Mouse (Mus musculus) stomach, embryonic 14.5 days (tissue): Measurements from ENCODE around the gene Six5. TPM values are rescaled to one million over a fixed set of nuclear protein-coding genes. Genes with fewer than 3 reads are reported as not detected.
"Not testable (repeated sequence)": the region's sequence is repeated elsewhere in the genome, so short reads cannot be mapped to it uniquely, and the experiment has no call there.

Experiments
- ATAC-seq: fragments of 200-750 bp; cut with Nextera tagmentation; 2 replicates; pipeline ENCODE4 v1.8.0; 2017; ENCODE audit warnings: low read depth, moderate TSS enrichment; ENCODE audit not compliant: insufficient number of reproducible peaks, insufficient read depth, low FRiP score
- H3K27ac ChIP-seq: fragments of 300-500 bp; sonication (generic); 2 replicates; pipeline ENCODE4 v1.5.1; 2014; ENCODE audit warnings: mild to moderate bottlenecking, low read length, moderate library complexity, mixed read lengths
- H3K27me3 ChIP-seq: fragments of 300-500 bp; sonication (generic); 2 replicates; pipeline ENCODE4 v1.6.1; 2014; ENCODE audit warnings: low read length, control low read depth, mixed read lengths; ENCODE audit not compliant: control insufficient read depth, insufficient read depth
- H3K36me3 ChIP-seq: fragments of 300-500 bp; sonication (generic); 2 replicates; pipeline ENCODE4 v1.6.1; 2014; ENCODE audit warnings: mild to moderate bottlenecking, control low read depth, low read length, moderate library complexity, mixed read lengths; ENCODE audit not compliant: control insufficient read depth, insufficient read depth
- H3K4me1 ChIP-seq: fragments of 300-500 bp; sonication (generic); 2 replicates; pipeline ENCODE4 v1.6.1; 2014; ENCODE audit warnings: low read length, control low read depth, mixed read lengths; ENCODE audit not compliant: control insufficient read depth, insufficient read depth
- H3K4me2 ChIP-seq: fragments of 300-500 bp; sonication (generic); replicated peaks from 2 replicates; pipeline ENCODE4 v1.6.1; 2014; ENCODE audit warnings: low read depth, low read length, control low read depth
- H3K4me3 ChIP-seq: fragments of 300-500 bp; sonication (generic); 2 replicates; pipeline ENCODE4 v1.5.1; 2014; ENCODE audit warnings: low read depth, low read length, control low read depth
- H3K9ac ChIP-seq: fragments of 300-500 bp; sonication (generic); replicated peaks from 2 replicates; pipeline ENCODE4 v1.6.1; 2014; ENCODE audit warnings: low read depth, mild to moderate bottlenecking, control low read depth, low read length, moderate library complexity, mixed read lengths
- H3K9me3 ChIP-seq: fragments of 300-500 bp; sonication (generic); 2 replicates; pipeline ENCODE4 v1.6.1; 2016; ENCODE audit warnings: low read depth, low read length, control low read depth; ENCODE audit not compliant: control insufficient read depth
- WGBS: fragments of 180-500 bp; shearing (Covaris S2); extraction: QIAGEN DNeasy Blood & Tissue Kit; methylation state at CpG from one replicate; pipeline ENCODE4 v1.1.7; 2014; 5-methylcytosine and 5-hydroxymethylcytosine counted together
- polyA plus RNA-seq: library from polyadenylated mRNA; unstranded; fragments of >200 nt; fragmentation: Nextera tagmentation; extraction: Ambion mirVana; gene quantifications from 2 replicates; pipeline ENCODE4 v1.2.1, GENCODE M21; 2014

Gene Six5
- polyA plus RNA-seq, 1 experiment from 2014 or later = 17.4 TPM

- Histone ChIP-seq H3K4me2 (no peak overlapping the region), H3K27ac (no peak overlapping the region), H3K27me3 (peaks cover 20% of the 10 kb centered on the region; the same call in 1 of the 2 replicates), H3K36me3 (no peaks in the 10 kb centered on the region), H3K9me3 (no peaks in the 10 kb centered on the region), H3K4me1 (no peaks in the 10 kb centered on the region), H3K4me3 (no peak overlapping the region), H3K9ac (no peak overlapping the region)
- no peak for ATAC-seq
- 5% methylated on average over 2 of the region's 2 CpGs for WGBS
Observed at GRCm38 (mm10) chr7:19068707-19069106, 25.7 kb upstream of the Six5 start.

GRCm38 (mm10) chr7:19069500-19069899 is 24.9 kb upstream of the Six5 start:
- no peak overlapping the region for H3K4me3 ChIP-seq
- peaks cover 20% of the 10 kb centered on the region; the same call in 1 of the 2 replicates for H3K27me3 ChIP-seq
- no peaks in the 10 kb centered on the region for H3K9me3 ChIP-seq
- no peaks in the 10 kb centered on the region for H3K36me3 ChIP-seq
- H3K4me2 ChIP-seq = no peak overlapping the region
- no peak for ATAC-seq
- 48% methylated on average over 3 of the region's 3 CpGs for WGBS
- H3K27ac ChIP-seq = no peak overlapping the region
- H3K9ac ChIP-seq = no peak overlapping the region
- no peaks in the 10 kb centered on the region for H3K4me1 ChIP-seq

DNA sequence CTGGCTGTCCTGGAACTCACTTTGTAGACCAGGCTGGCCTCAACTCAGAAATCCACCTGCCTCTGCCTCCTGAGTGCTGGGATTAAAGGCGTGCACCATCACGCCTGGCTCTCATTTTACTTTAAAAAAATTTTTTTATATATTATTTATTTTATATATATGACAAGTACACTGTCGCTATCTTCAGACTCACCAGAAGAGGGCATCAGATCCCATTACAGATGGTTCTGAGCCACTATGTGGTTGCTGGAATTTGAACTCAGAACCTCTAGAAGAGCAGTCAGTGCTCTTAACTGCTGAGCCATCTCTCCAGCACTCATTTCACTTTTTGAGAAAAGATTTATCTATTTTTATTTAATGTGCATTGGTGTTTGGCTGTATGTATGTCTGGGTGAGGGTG is 23.4 kb upstream of the Six5 start:
- H3K27me3 ChIP-seq, H3K36me3 ChIP-seq, H3K4me3 ChIP-seq, H3K27ac ChIP-seq, H3K9me3 ChIP-seq, ATAC-seq, H3K4me2 ChIP-seq, H3K4me1 ChIP-seq, H3K9ac ChIP-seq: not testable (repeated sequence)
- WGBS = 48% methylated on average over 3 of the region's 3 CpGs

GRCm38 (mm10) chr7:19073504-19073903 is 20.9 kb upstream of the Six5 start:
- no peak overlapping the region for H3K4me3 ChIP-seq
- H3K27me3 ChIP-seq = no peaks in the 10 kb centered on the region
- no peak overlapping the region for H3K27ac ChIP-seq
- H3K36me3 ChIP-seq = peaks cover 7% of the 10 kb centered on the region; the same call in 1 of the 2 replicates
- WGBS = 83% methylated on average over 9 of the region's 9 CpGs
- H3K9me3 ChIP-seq = no peaks in the 10 kb centered on the region
- H3K9ac ChIP-seq = no peak overlapping the region
- no peak for ATAC-seq
- H3K4me2 ChIP-seq = no peak overlapping the region
- H3K4me1 ChIP-seq = peaks cover 18% of the 10 kb centered on the region

- Histone ChIP-seq H3K36me3 (peaks cover 17% of the 10 kb centered on the region), H3K4me2 (no peak overlapping the region), H3K27ac (no peak overlapping the region), H3K4me3 (no peak overlapping the region), H3K9ac (no peak overlapping the region), H3K9me3 (no peaks in the 10 kb centered on the region), H3K4me1 (peaks cover 18% of the 10 kb centered on the region), H3K27me3 (no peaks in the 10 kb centered on the region)
- WGBS = 94% methylated on average over 6 of the region's 6 CpGs
- ATAC-seq = no peak
Observed at GRCm38 (mm10) chr7:19074494-19074893, 19.9 kb upstream of the Six5 start.

- Histone ChIP-seq H3K9me3 (no peaks in the 10 kb centered on the region), H3K9ac (no peak overlapping the region), H3K4me2 (peak overlapping the region; percentile 42), H3K27ac (no peak overlapping the region), H3K4me1 (peaks cover 18% of the 10 kb centered on the region), H3K36me3 (peaks cover 24% of the 10 kb centered on the region), H3K27me3 (no peaks in the 10 kb centered on the region), H3K4me3 (peak overlapping the region; percentile 98)
- 58% methylated on average over 5 of the region's 5 CpGs for WGBS
- ATAC-seq = 0 out of 2 replicates have a peak, but pooled peaks have one; percentile 0
Observed at GRCm38 (mm10) chr7:19075231-19075630, 19.2 kb upstream of the Six5 start.

- Histone ChIP-seq H3K9ac (peak within 1 kb of the TSS; percentile 96), H3K36me3 (peaks cover 31% of the 10 kb centered on the region), H3K27ac (peak within 1 kb of the TSS; percentile 76), H3K4me1 (peaks cover 18% of the 10 kb centered on the region), H3K27me3 (no peaks in the 10 kb centered on the region), H3K4me3 (peak within 1 kb of the TSS; percentile 98), H3K9me3 (no peaks in the 10 kb centered on the region), H3K4me2 (peak within 1 kb of the TSS; percentile 88)
- under 1% methylated on average over 89 of the region's 91 CpGs for WGBS
- peak; percentile 98 for ATAC-seq
Observed at GRCm38 (mm10) chr7:19075723-19076585, 18.4 kb upstream of the Six5 start, which contains the start of gene Dmwd. Gene Dmwd, plus strand, starts transcription at chr7:19076227.

DNA sequence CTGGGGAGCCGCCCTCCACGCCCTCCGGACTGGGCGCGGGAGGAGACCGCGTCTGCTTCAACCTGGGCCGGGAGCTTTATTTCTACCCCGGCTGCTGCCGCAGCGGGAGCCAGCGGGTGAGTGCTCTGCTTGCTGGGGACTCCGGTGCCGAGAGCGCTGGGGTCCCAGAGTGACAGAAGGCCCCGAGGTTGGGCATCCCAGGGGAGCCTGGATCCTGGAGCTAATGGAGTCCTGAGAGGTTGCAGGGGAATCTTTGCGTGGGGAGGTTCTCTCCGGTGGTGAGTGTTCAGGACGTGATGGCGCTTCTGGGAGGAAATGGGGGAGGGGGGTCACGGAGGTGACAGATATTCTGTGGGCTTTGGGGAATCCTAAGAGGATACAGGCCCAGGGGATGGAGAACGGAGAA is 17.8 kb upstream of the Six5 start:
- no peak for ATAC-seq
- under 1% methylated on average over 22 of the region's 22 CpGs for WGBS
- Histone ChIP-seq H3K4me1 (peaks cover 18% of the 10 kb centered on the region), H3K27ac (peak overlapping the region; percentile 76; the same call in 1 of the 2 replicates), H3K4me3 (peak overlapping the region; percentile 98), H3K9ac (peak overlapping the region; percentile 96), H3K9me3 (no peaks in the 10 kb centered on the region), H3K36me3 (peaks cover 38% of the 10 kb centered on the region), H3K4me2 (peak overlapping the region; percentile 88), H3K27me3 (no peaks in the 10 kb centered on the region)
